Mouse (Mus musculus) lung, adult 2 months (tissue): ENCODE results near the gene Sav1. TPM values are rescaled to one million over a fixed set of nuclear protein-coding genes. Genes with fewer than 3 reads are reported as not detected.
A peak's percentile ranks its signal among the peaks of the same experiment; 100 is the strongest.

Experiments used
- DNase-seq: peaks from one replicate; pipeline ENCODE4 v3.0.0; 2022
- H3K4me1 ChIP-seq: fragments of 200-500 bp; 2 replicates; pipeline ENCODE4 v1.6.1; 2011; ENCODE audit warnings: low read length; ENCODE audit not compliant: control insufficient read depth, insufficient read depth
- H3K4me3 ChIP-seq: fragments of 200-500 bp; replicated peaks from 2 replicates; pipeline ENCODE3; 2011; ENCODE audit warnings: low read depth, mild to moderate bottlenecking, control low read depth, low read length; ENCODE audit errors: extremely low read depth
- CTCF ChIP-seq: fragments of 200-500 bp; IDR thresholded peaks from 2 replicates; pipeline ENCODE4 v1.5.1; 2011; ENCODE audit warnings: mild to moderate bottlenecking, low read length, control low read depth; ENCODE audit not compliant: insufficient read depth
- POLR2A ChIP-seq: fragments of 200-500 bp; IDR thresholded peaks from 2 replicates; pipeline ENCODE4 v1.6.1; 2011; ENCODE audit warnings: low read depth, mild to moderate bottlenecking, control low read depth, low read length, borderline replicate concordance; ENCODE audit errors: extremely low read depth
- WGBS: fragments of 180-500 bp; shearing (Covaris S2); methylation state at CpG from one replicate; pipeline ENCODE4 v1.1.7; 2018; 5-methylcytosine and 5-hydroxymethylcytosine counted together
- polyA plus RNA-seq: library from polyadenylated mRNA; depleted of rRNA; stranded (reverse); fragments of >200 nt; gene quantifications from 2 replicates; pipeline ENCODE4 v1.2.3, GENCODE M21; 2012; rRNA removed

The Sav1 gene
- 24.5 and 37.4 TPM in 2 replicates for polyA plus RNA-seq

- H3K4me3 ChIP-seq = peak within 1 kb of the TSS; percentile 97
- TF ChIP-seq CTCF = no peak
- TF ChIP-seq POLR2A = peak; percentile 80
- peak; percentile 90 for DNase-seq
- under 1% methylated on average over 100 of the region's 102 CpGs for WGBS
- peaks cover 14% of the 10 kb centered on the region for H3K4me1 ChIP-seq
Observed at GRCm38 (mm10) chr12:69986786-69987497, at the start of gene Sav1. Gene Sav1 (minus strand): TSS chr12:69987002.

DNA sequence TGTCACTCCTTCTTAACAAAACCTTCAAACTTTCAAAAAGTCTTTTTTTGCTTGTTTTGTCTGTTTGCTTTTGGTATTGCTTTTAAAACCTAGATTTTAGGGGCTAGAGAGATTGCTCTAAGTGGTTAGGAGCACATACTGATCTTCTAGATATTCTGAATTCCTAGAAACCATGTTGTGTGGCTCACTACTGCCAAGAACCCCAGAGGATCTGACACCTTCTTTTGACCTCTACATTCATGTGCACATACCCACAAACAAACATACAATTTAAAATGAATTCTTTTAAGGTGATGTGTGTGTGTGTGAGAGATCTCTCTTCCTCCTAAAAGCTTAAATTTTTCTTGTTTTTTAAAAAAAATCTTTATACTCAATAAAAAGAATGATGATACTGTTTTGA, 39.4 kb upstream of the Sav1 start:
- H3K4me3 ChIP-seq = no peak overlapping the region
- H3K4me1 ChIP-seq = peaks cover 4% of the 10 kb centered on the region
- TF ChIP-seq POLR2A (no peak), CTCF (no peak)
- no peak for DNase-seq

GRCm38 (mm10) chr12:70025431-70025830, 38.6 kb upstream of the Sav1 start:
- Histone ChIP-seq H3K4me3 (no peak overlapping the region), H3K4me1 (no peaks in the 10 kb centered on the region; the same call in none of the 2 replicates)
- TF ChIP-seq CTCF (no peak), POLR2A (no peak)
- WGBS = 74% methylated on average over 6 of the region's 6 CpGs
- no peak for DNase-seq

- no peak for TF ChIP-seq CTCF
- TF ChIP-seq POLR2A = no peak
- DNase-seq = no peak
- H3K4me1 ChIP-seq = no peaks in the 10 kb centered on the region; the same call in none of the 2 replicates
- no peak overlapping the region for H3K4me3 ChIP-seq
- WGBS = 48% methylated on average over 4 of the region's 4 CpGs
Observed at GRCm38 (mm10) chr12:70023580-70023979, 36.8 kb upstream of the Sav1 start.

DNA sequence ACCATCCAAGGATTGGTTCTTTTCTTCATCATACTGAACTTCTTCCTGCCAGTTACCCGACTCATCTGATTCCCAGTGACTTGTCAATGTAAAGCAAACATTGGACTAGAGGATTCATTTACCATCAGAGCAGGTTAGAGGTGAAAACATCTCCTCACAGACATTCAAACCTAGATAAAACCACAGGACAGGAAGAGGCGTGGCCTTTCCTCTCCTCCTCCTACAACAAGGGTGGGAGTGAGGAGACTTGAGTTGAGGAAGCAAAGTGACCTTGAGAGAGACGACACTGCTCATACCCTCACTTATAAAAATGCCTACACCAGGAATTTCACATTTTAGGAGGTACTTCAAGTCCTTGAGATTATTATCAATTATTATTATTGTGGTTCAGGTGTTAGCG, 31.4 kb upstream of the Sav1 start:
- DNase-seq = no peak
- Histone ChIP-seq H3K4me1 (peaks cover 9% of the 10 kb centered on the region), H3K4me3 (no peak overlapping the region)
- no peak for TF ChIP-seq CTCF
- TF ChIP-seq POLR2A = no peak
- whole genome bisulfite sequencing = 66% methylated on average over 4 of the region's 4 CpGs

DNA sequence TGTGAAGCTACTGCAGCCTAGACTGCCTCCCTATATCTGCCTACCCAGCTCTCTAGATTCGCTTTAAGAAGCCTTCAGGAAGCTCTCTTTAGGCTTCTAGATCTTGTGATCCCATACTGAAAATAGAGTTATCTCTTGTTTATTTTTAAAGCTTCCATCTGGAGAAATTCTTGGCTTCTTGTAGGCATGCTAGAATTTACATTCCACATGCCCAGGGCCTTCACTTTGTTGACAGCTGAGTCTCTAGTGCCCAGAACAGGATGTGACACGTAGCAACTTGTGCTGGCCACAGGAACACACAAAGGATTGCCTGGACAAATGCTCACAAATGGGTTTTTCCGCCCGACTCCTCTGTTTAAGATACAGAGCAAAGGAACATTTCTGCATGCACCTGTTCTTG, 29.1 kb upstream of the Sav1 start:
- no peak for DNase-seq
- no peak for TF ChIP-seq POLR2A
- no peak for TF ChIP-seq CTCF
- WGBS = 26% methylated on average over 4 of the region's 4 CpGs

GRCm38 (mm10) chr12:70011681-70012080, 24.9 kb upstream of the Sav1 start:
- 64% methylated on average over 5 of the region's 5 CpGs for WGBS
- no peak for TF ChIP-seq POLR2A
- no peak for TF ChIP-seq CTCF

More for the DNA sequence above, 29.1 kb upstream of the Sav1 start:
- Histone ChIP-seq H3K4me1 (peaks cover 9% of the 10 kb centered on the region; the same call in 1 of the 2 replicates), H3K4me3 (no peak overlapping the region)

GRCm38 (mm10) chr12:70010356-70010755, 23.6 kb upstream of the Sav1 start:
- no peak for DNase-seq
- no peak overlapping the region for H3K4me3 ChIP-seq
- TF ChIP-seq CTCF (no peak), POLR2A (no peak)
- WGBS = 95% methylated on average over 4 of the region's 4 CpGs
- 0 out of 2 replicates have a peak, but pooled peaks cover under 1% of the 10 kb centered on the region for H3K4me1 ChIP-seq

More at GRCm38 (mm10) chr12:70011681-70012080, 24.9 kb upstream of the Sav1 start:
- DNase-seq = no peak
- Histone ChIP-seq H3K4me1 (peaks cover 4% of the 10 kb centered on the region; the same call in 1 of the 2 replicates), H3K4me3 (no peak overlapping the region)

DNA sequence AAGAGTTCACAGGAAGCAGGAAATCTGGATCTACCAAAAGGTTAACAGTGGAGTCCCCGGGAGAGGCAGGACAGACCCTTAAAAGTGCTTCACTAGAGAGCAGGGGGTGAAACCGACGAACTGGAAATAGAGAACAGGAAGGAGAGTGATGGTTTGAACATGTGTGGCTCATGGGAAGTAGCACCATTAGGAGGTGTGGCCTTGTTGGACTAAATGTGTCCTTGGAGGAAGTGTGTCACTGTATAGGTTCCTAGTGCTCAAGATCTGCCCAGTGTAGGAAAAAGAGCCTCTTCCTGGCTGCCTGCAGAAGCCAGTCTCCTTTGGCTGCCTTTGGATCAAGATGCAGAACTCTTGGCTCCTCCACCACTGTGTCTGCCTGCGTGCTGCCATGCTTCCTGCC, 18.3 kb upstream of the Sav1 start:
- no peak for DNase-seq
- Histone ChIP-seq H3K4me3 (no peak overlapping the region), H3K4me1 (no peaks in the 10 kb centered on the region)
- no peak for TF ChIP-seq POLR2A
- TF ChIP-seq CTCF = no peak
- WGBS = 55% methylated on average over 4 of the region's 4 CpGs
